Mouse (Mus musculus) kidney, adult 18-20 months (tissue): ENCODE measurements around the gene Gm20909.
"Not testable (repeated sequence)": the region's sequence is repeated elsewhere in the genome, so short reads cannot be mapped to it uniquely, and the experiment has no call there.

Experiments used
- DNase-seq: peaks from one replicate; pipeline ENCODE4 v3.0.0; 2021

The Gm20909 gene

GRCm38 (mm10) chrY:21164270-21164669 lies at the start of gene Gm20909:
TSS of gene Gm20909 (plus strand) at chrY:21164570.
- not testable (repeated sequence) for DNase-seq
